Mouse (Mus musculus) bone marrow macrophage, adult 2 months (primary cell): ENCODE measurements at regions not wholly inside any gene's neighbourhood (a gene's known extent, or its start where the extent isn't known, plus 50 kb on each side); places are given as distances from the start of the nearest gene placed in this dataset.

Experiments used
- H3K27ac ChIP-seq: 2 replicates; pipeline ENCODE4 v1.5.1; 2012; ENCODE audit warnings: low read depth, low read length; ENCODE audit not compliant: insufficient read depth
- H3K4me1 ChIP-seq: 2 replicates; pipeline ENCODE4 v1.6.1; 2012; ENCODE audit warnings: low read length; ENCODE audit not compliant: control insufficient read depth, insufficient read depth
- H3K4me3 ChIP-seq: 2 replicates; pipeline ENCODE4 v1.5.1; 2012; ENCODE audit warnings: mild to moderate bottlenecking, low read length, moderate library complexity; ENCODE audit not compliant: insufficient read depth
- CTCF ChIP-seq: IDR thresholded peaks from 2 replicates; pipeline ENCODE4 v1.5.1; 2012; ENCODE audit warnings: low read depth, mild to moderate bottlenecking, low read length, moderate library complexity
- POLR2A ChIP-seq: IDR thresholded peaks from 2 replicates; pipeline ENCODE4 v1.6.1; 2012; ENCODE audit warnings: mild to moderate bottlenecking, low read depth, low read length, borderline replicate concordance

GRCm38 (mm10) chr11:16559001-16559699 is 50.9 kb upstream of the Sec61g start:
- H3K27ac ChIP-seq, result no peak overlapping the region
- H3K4me1 ChIP-seq, result no peaks in the 10 kb centered on the region
- TF ChIP-seq POLR2A (no peak), CTCF (no peak)
- H3K4me3 ChIP-seq, result no peak overlapping the region

- Histone ChIP-seq H3K4me1 (no peaks in the 10 kb centered on the region), H3K4me3 (no peak overlapping the region), H3K27ac (no peak overlapping the region)
- TF ChIP-seq CTCF, result no peak
- no peak for TF ChIP-seq POLR2A
Observed at GRCm38 (mm10) chr11:16561727-16562126, 53.4 kb upstream of the Sec61g start.

GRCm38 (mm10) chr11:16589085-16589680 is 80.9 kb upstream of the Sec61g start:
- Histone ChIP-seq H3K4me1 (peaks cover 12% of the 10 kb centered on the region), H3K27ac (no peak overlapping the region), H3K4me3 (no peak overlapping the region)
- TF ChIP-seq POLR2A (no peak), CTCF (no peak)

GRCm38 (mm10) chr11:16590541-16590940 is 82.3 kb upstream of the Sec61g start:
- H3K4me3 ChIP-seq, result no peak overlapping the region
- TF ChIP-seq POLR2A (no peak), CTCF (no peak)
- H3K27ac ChIP-seq, result no peak overlapping the region
- H3K4me1 ChIP-seq, result peaks cover 12% of the 10 kb centered on the region

- no peak for TF ChIP-seq CTCF
- TF ChIP-seq POLR2A, result no peak
- Histone ChIP-seq H3K4me3 (no peak overlapping the region), H3K4me1 (peaks cover 12% of the 10 kb centered on the region), H3K27ac (no peak overlapping the region; the same call in 1 of the 2 replicates)
Observed at GRCm38 (mm10) chr11:16591471-16591921, 83.2 kb upstream of the Sec61g start.

GRCm38 (mm10) chr11:16592006-16592405 is 83.7 kb upstream of the Sec61g start:
- no peak overlapping the region for H3K27ac ChIP-seq
- TF ChIP-seq CTCF, result no peak
- TF ChIP-seq POLR2A, result no peak
- peaks cover 12% of the 10 kb centered on the region for H3K4me1 ChIP-seq
- H3K4me3 ChIP-seq, result no peak overlapping the region

- no peak for TF ChIP-seq CTCF
- TF ChIP-seq POLR2A, result no peak
- no peak overlapping the region for H3K27ac ChIP-seq
- H3K4me3 ChIP-seq, result no peak overlapping the region
- peaks cover 12% of the 10 kb centered on the region for H3K4me1 ChIP-seq
Observed at GRCm38 (mm10) chr11:16592766-16593165, 84.5 kb upstream of the Sec61g start.

GRCm38 (mm10) chr11:16594832-16595231 is 86.5 kb upstream of the Sec61g start:
- Histone ChIP-seq H3K4me3 (no peak overlapping the region), H3K27ac (no peak overlapping the region), H3K4me1 (peaks cover 9% of the 10 kb centered on the region)
- TF ChIP-seq CTCF (no peak), POLR2A (no peak)

GRCm38 (mm10) chr11:16597038-16597830 is 89.0 kb upstream of the Sec61g start:
- Histone ChIP-seq H3K4me3 (no peak overlapping the region), H3K27ac (no peak overlapping the region), H3K4me1 (no peaks in the 10 kb centered on the region)
- no peak for TF ChIP-seq POLR2A
- TF ChIP-seq CTCF, result no peak

GRCm38 (mm10) chr11:16602947-16603346 is 94.7 kb upstream of the Sec61g start:
- no peak for TF ChIP-seq POLR2A
- no peak for TF ChIP-seq CTCF
- no peak overlapping the region for H3K27ac ChIP-seq
- no peaks in the 10 kb centered on the region for H3K4me1 ChIP-seq
- no peak overlapping the region for H3K4me3 ChIP-seq
